Mouse (Mus musculus) inflammation-experienced regulatory T-cells, adult 6 months (primary cell): ENCODE measurements around the gene Slc35f6. TPM values are rescaled to one million over a fixed set of nuclear protein-coding genes. Genes with fewer than 3 reads are reported as not detected.

Experiments used
- polyA plus RNA-seq, 3 experiments: library from polyadenylated mRNA; unstranded; fragments of 100-300 nt; shearing (Covaris generic); gene quantifications; one replicate each; pipeline ENCODE4 v1.2.1; 2017

Gene Slc35f6
- polyA plus RNA-seq, 3 experiments from 2014 or later, result 13.9 to 16.4 (median 14.8) TPM

Other genes with a start within 250 kb of the Slc35f6 start
- not detected for gene Otof, start 186.0 kb upstream of the Slc35f6 start, polyA plus RNA-seq
- gene 1700001C02Rik, start 181.9 kb upstream of the Slc35f6 start, polyA plus RNA-seq, result not detected
- gene Cib4, start 102.1 kb upstream of the Slc35f6 start, polyA plus RNA-seq, result not detected
- gene Kcnk3, start 59.8 kb upstream of the Slc35f6 start, polyA plus RNA-seq, result under 1 TPM in 1 of 3 experiments, not detected in 2; 0.09 TPM
- gene Cenpa, start 18.8 kb downstream of the Slc35f6 start, polyA plus RNA-seq, result 100 to 1,000 TPM in 1 of 3 experiments, 10 to 100 TPM in 2; 31.9 to 201 (median 58.8) TPM
- 1 to 10 TPM in 1 of 3 experiments, under 1 TPM in 1, not detected in 1; 0.13 to 1.5 TPM for gene Dpysl5, start 63.6 kb downstream of the Slc35f6 start, polyA plus RNA-seq
- gene Mapre3, start 166.7 kb downstream of the Slc35f6 start, polyA plus RNA-seq, result 1 to 10 TPM; 2.4 to 5.3 (median 4.0) TPM
- 10 to 100 TPM; 23.3 to 26.9 (median 25.2) TPM for gene Tmem214, start 220.1 kb downstream of the Slc35f6 start, polyA plus RNA-seq
- gene Agbl5, start 240.8 kb downstream of the Slc35f6 start, polyA plus RNA-seq, result 1 to 10 TPM; 2.7 to 7.0 (median 5.2) TPM